Mouse (Mus musculus) lung, embryonic 15.5 days (tissue): ENCODE results near the gene Inpp4b. TPM values are rescaled to one million over a fixed set of nuclear protein-coding genes. Genes with fewer than 3 reads are reported as not detected.

Experiments
- ATAC-seq: fragments of 200-750 bp; cut with Nextera tagmentation; 2 replicates; pipeline ENCODE4 v1.8.0; 2017; ENCODE audit warnings: moderate number of reproducible peaks, borderline replicate concordance; ENCODE audit not compliant: low FRiP score, low TSS enrichment; ENCODE audit errors: extremely low read depth
- H3K27ac ChIP-seq: fragments of 300-500 bp; sonication (generic); 2 replicates; pipeline ENCODE4 v1.5.1; 2015; ENCODE audit warnings: moderate library complexity, mild to moderate bottlenecking, inconsistent platforms
- H3K27me3 ChIP-seq: fragments of 300-500 bp; sonication (generic); 2 replicates; pipeline ENCODE4 v1.6.1; 2015; ENCODE audit warnings: inconsistent platforms
- H3K36me3 ChIP-seq: fragments of 300-500 bp; sonication (generic); 2 replicates; pipeline ENCODE4 v1.6.1; 2015; ENCODE audit warnings: inconsistent platforms
- H3K4me1 ChIP-seq: fragments of 300-500 bp; sonication (generic); 2 replicates; pipeline ENCODE4 v1.6.1; 2015; ENCODE audit warnings: inconsistent platforms
- H3K4me2 ChIP-seq: fragments of 300-500 bp; sonication (generic); 2 replicates; pipeline ENCODE4 v1.6.1; 2015; ENCODE audit warnings: inconsistent platforms, mild to moderate bottlenecking, moderate library complexity
- H3K4me3 ChIP-seq: fragments of 300-500 bp; sonication (generic); 2 replicates; pipeline ENCODE4 v1.5.1; 2015; ENCODE audit warnings: mild to moderate bottlenecking, inconsistent platforms
- H3K9ac ChIP-seq: fragments of 300-500 bp; sonication (generic); 2 replicates; pipeline ENCODE4 v1.6.1; 2015; ENCODE audit warnings: inconsistent platforms
- H3K9me3 ChIP-seq: fragments of 300-500 bp; sonication (generic); 2 replicates; pipeline ENCODE4 v1.6.1; 2016; ENCODE audit warnings: inconsistent platforms
- WGBS: fragments of 180-500 bp; shearing (Covaris S2); methylation state at CpG from one replicate; pipeline ENCODE4 v1.1.7; 2015; 5-methylcytosine and 5-hydroxymethylcytosine counted together
- polyA plus RNA-seq: library from polyadenylated mRNA; unstranded; fragments of >200 nt; fragmentation: Nextera tagmentation; extraction: Ambion mirVana; gene quantifications from 2 replicates; pipeline ENCODE4 v1.2.1, GENCODE M21; 2015

Gene Inpp4b
- polyA plus RNA-seq: 7.8 and 9.7 TPM in 2 replicates

GRCm38 (mm10) chr8:81342236-81342998 lies at the start of gene Inpp4b:
Inpp4b (plus strand) TSS chr8:81342556.
- peak within 1 kb of the TSS; percentile 99 for H3K4me2 ChIP-seq
- H3K4me1 ChIP-seq: peaks cover 11% of the 10 kb centered on the region
- H3K36me3 ChIP-seq: no peaks in the 10 kb centered on the region
- no peaks in the 10 kb centered on the region for H3K9me3 ChIP-seq
- WGBS: 0% methylated on average over 44 of the region's 46 CpGs
- H3K4me3 ChIP-seq: peak within 1 kb of the TSS; percentile 61
- ATAC-seq: peak; percentile 70; the same call in 1 of the 2 replicates
- H3K27me3 ChIP-seq: peaks cover 5% of the 10 kb centered on the region
- H3K27ac ChIP-seq: 0 out of 2 replicates have a peak within 1 kb of the TSS, but pooled peaks have one; percentile 24
- peak within 1 kb of the TSS; percentile 44 for H3K9ac ChIP-seq

GRCm38 (mm10) chr8:81335250-81335649 lies 7.1 kb upstream of the Inpp4b start:
- H3K27ac ChIP-seq: no peak overlapping the region
- H3K36me3 ChIP-seq: no peaks in the 10 kb centered on the region
- H3K9me3 ChIP-seq: no peaks in the 10 kb centered on the region
- WGBS: 73% methylated on average over 2 of the region's 2 CpGs
- H3K4me1 ChIP-seq: no peaks in the 10 kb centered on the region
- H3K9ac ChIP-seq: no peak overlapping the region
- no peak for ATAC-seq
- H3K4me2 ChIP-seq: no peak overlapping the region
- H3K4me3 ChIP-seq: no peak overlapping the region
- H3K27me3 ChIP-seq: no peaks in the 10 kb centered on the region

- H3K4me1 ChIP-seq: peaks cover 11% of the 10 kb centered on the region
- no peak overlapping the region for H3K9ac ChIP-seq
- no peaks in the 10 kb centered on the region for H3K36me3 ChIP-seq
- H3K4me3 ChIP-seq: peak overlapping the region; percentile 61; the same call in 1 of the 2 replicates
- peak overlapping the region; percentile 99 for H3K4me2 ChIP-seq
- H3K27ac ChIP-seq: no peak overlapping the region
- no peaks in the 10 kb centered on the region for H3K9me3 ChIP-seq
- 45% methylated on average over 5 of the region's 5 CpGs for WGBS
- H3K27me3 ChIP-seq: peaks cover 5% of the 10 kb centered on the region
- no peak for ATAC-seq
Observed at GRCm38 (mm10) chr8:81341191-81341590, 1.2 kb upstream of the Inpp4b start.

- Histone ChIP-seq H3K9ac (peak overlapping the region; percentile 44), H3K4me2 (peak overlapping the region; percentile 99), H3K36me3 (no peaks in the 10 kb centered on the region), H3K27me3 (peaks cover 5% of the 10 kb centered on the region), H3K9me3 (no peaks in the 10 kb centered on the region), H3K4me3 (peak overlapping the region; percentile 61), H3K27ac (0 out of 2 replicates have a peak overlapping the region, but pooled peaks have one; percentile 24), H3K4me1 (peaks cover 11% of the 10 kb centered on the region)
- WGBS: under 1% methylated on average over 22 of the region's 23 CpGs
- peak; percentile 74 for ATAC-seq
Observed at GRCm38 (mm10) chr8:81341591-81342235, 643 bp upstream of the Inpp4b start.

- Histone ChIP-seq H3K4me2 (peak overlapping the region; percentile 99), H3K4me3 (peak overlapping the region; percentile 61), H3K9me3 (no peaks in the 10 kb centered on the region), H3K36me3 (no peaks in the 10 kb centered on the region), H3K27me3 (peaks cover 5% of the 10 kb centered on the region), H3K27ac (no peak overlapping the region), H3K4me1 (peaks cover 11% of the 10 kb centered on the region), H3K9ac (no peak overlapping the region)
- no peak; the same call in 1 of the 2 replicates for ATAC-seq
- WGBS: 20% methylated on average over 3 of the region's 3 CpGs
Observed at GRCm38 (mm10) chr8:81342999-81343302, 595 bp downstream of the Inpp4b start.

GRCm38 (mm10) chr8:81345170-81345697 lies 2.9 kb downstream of the Inpp4b start:
- no peak overlapping the region for H3K4me2 ChIP-seq
- H3K4me1 ChIP-seq: peaks cover 11% of the 10 kb centered on the region
- H3K36me3 ChIP-seq: no peaks in the 10 kb centered on the region
- no peak overlapping the region for H3K4me3 ChIP-seq
- H3K9ac ChIP-seq: no peak overlapping the region
- H3K27me3 ChIP-seq: peaks cover 5% of the 10 kb centered on the region
- no peak overlapping the region for H3K27ac ChIP-seq
- H3K9me3 ChIP-seq: no peaks in the 10 kb centered on the region
- WGBS: 73% methylated on average over 2 of the region's 2 CpGs
- no peak for ATAC-seq

- no peak overlapping the region for H3K4me2 ChIP-seq
- H3K27ac ChIP-seq: no peak overlapping the region
- no peak for ATAC-seq
- WGBS: 89% methylated on average over 1 of the region's 1 CpGs
- no peaks in the 10 kb centered on the region for H3K36me3 ChIP-seq
- H3K27me3 ChIP-seq: no peaks in the 10 kb centered on the region
- no peaks in the 10 kb centered on the region for H3K9me3 ChIP-seq
- H3K4me1 ChIP-seq: no peaks in the 10 kb centered on the region
- H3K4me3 ChIP-seq: no peak overlapping the region
- H3K9ac ChIP-seq: no peak overlapping the region
Observed at GRCm38 (mm10) chr8:81349452-81349851, 7.1 kb downstream of the Inpp4b start.

GRCm38 (mm10) chr8:81353460-81353859 lies 11.1 kb downstream of the Inpp4b start:
- Histone ChIP-seq H3K9ac (no peak overlapping the region), H3K27ac (no peak overlapping the region), H3K4me1 (no peaks in the 10 kb centered on the region), H3K4me3 (no peak overlapping the region), H3K4me2 (no peak overlapping the region), H3K9me3 (no peaks in the 10 kb centered on the region), H3K27me3 (no peaks in the 10 kb centered on the region), H3K36me3 (no peaks in the 10 kb centered on the region)
- 79% methylated on average over 5 of the region's 5 CpGs for WGBS
- no peak for ATAC-seq

GRCm38 (mm10) chr8:81358108-81358507 lies 15.8 kb downstream of the Inpp4b start:
- Histone ChIP-seq H3K27me3 (no peaks in the 10 kb centered on the region), H3K4me2 (no peak overlapping the region), H3K4me3 (no peak overlapping the region), H3K4me1 (no peaks in the 10 kb centered on the region), H3K36me3 (no peaks in the 10 kb centered on the region), H3K9ac (no peak overlapping the region), H3K9me3 (no peaks in the 10 kb centered on the region), H3K27ac (no peak overlapping the region)
- no peak for ATAC-seq
- 76% methylated on average over 6 of the region's 6 CpGs for WGBS

GRCm38 (mm10) chr8:81360518-81360917 lies 18.2 kb downstream of the Inpp4b start:
- Histone ChIP-seq H3K27ac (no peak overlapping the region), H3K4me3 (no peak overlapping the region), H3K27me3 (no peaks in the 10 kb centered on the region), H3K4me2 (no peak overlapping the region), H3K4me1 (no peaks in the 10 kb centered on the region), H3K9me3 (no peaks in the 10 kb centered on the region), H3K9ac (no peak overlapping the region), H3K36me3 (no peaks in the 10 kb centered on the region)
- no peak for ATAC-seq
- WGBS: 63% methylated on average over 2 of the region's 2 CpGs

- no peak overlapping the region for H3K9ac ChIP-seq
- H3K4me3 ChIP-seq: no peak overlapping the region
- no peaks in the 10 kb centered on the region for H3K4me1 ChIP-seq
- WGBS: 63% methylated on average over 2 of the region's 2 CpGs
- no peak for ATAC-seq
- H3K4me2 ChIP-seq: no peak overlapping the region
- no peaks in the 10 kb centered on the region for H3K36me3 ChIP-seq
- H3K27me3 ChIP-seq: no peaks in the 10 kb centered on the region
- no peaks in the 10 kb centered on the region for H3K9me3 ChIP-seq
- H3K27ac ChIP-seq: no peak overlapping the region
Observed at GRCm38 (mm10) chr8:81361162-81361561, 18.8 kb downstream of the Inpp4b start.

- Histone ChIP-seq H3K4me1 (no peaks in the 10 kb centered on the region), H3K27me3 (no peaks in the 10 kb centered on the region), H3K4me2 (no peak overlapping the region), H3K9ac (no peak overlapping the region), H3K36me3 (no peaks in the 10 kb centered on the region), H3K27ac (no peak overlapping the region), H3K4me3 (no peak overlapping the region), H3K9me3 (no peaks in the 10 kb centered on the region)
- no peak for ATAC-seq
- 67% methylated on average over 5 of the region's 5 CpGs for WGBS
Observed at GRCm38 (mm10) chr8:81370607-81371006, 28.3 kb downstream of the Inpp4b start.
